Mouse (Mus musculus): ENCODE measurements around the gene Cela3b.
"Not testable (repeated sequence)": the region's sequence is repeated elsewhere in the genome, so short reads cannot be mapped to it uniquely, and the experiment has no call there.

Cela3b gene

DNA sequence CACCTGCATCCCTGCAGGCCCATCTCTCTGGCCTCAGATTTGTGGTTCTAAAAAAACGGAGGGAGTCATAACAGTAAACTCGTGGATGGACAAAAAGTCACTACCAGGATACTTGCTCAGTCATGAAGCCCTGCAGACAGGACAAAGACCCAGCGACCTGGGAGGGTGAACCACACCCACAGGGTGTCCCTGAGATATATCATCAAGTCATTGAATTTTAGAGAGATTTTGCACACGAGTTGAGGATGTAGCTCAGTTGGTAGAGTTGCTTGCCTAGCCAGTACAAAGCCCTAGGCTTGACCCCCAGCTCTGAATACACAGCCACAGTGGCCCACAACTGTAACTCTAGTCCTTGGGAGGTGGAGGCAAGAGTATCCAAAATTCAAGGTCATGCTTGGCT, 30.9 kb upstream of the Cela3b start:
- no peak for DNase-seq

GRCm38 (mm10) chr4:137460676-137461075, 30.3 kb upstream of the Cela3b start:
- DNase-seq = no peak

DNA sequence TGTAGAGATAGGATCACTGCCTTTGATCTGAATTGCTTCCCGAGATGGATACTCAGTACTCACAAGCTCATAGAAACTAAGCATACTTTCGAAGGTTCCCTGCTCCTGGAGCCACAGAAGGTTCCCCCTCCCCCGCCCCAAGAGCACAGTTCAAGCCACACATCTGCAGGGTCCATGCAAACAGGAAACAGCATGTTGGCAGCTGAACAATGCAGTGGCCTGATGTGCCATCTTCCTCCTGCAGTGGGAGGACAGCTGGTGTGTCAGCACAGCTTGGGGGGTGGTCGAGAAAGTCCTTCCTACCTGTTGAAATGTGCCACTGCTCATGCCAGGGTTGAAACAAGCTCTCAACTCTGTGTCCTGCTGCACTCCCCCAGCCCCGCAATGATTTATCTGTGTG, 28.5 kb upstream of the Cela3b start:
- no peak for DNase-seq

DNA sequence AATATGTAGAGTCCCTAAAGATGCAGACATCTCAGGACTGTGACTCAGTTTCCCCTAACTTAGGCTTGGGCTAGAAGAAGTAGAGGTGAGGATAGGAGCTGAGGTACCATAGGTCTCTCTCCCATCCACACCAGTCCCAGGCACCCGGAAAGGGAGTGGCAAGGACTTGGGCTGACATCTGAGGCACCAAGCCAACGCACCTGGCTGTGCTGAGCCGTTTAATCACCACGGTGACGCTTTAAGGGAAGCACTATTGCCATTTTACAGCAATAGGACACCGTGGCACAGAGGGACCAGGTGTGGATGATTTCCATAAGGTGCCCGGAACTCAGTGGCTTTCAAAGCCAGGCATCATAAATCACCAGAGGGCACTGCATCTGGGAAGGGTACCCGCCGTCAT, 28.0 kb upstream of the Cela3b start:
- no peak for DNase-seq

- DNase-seq = no peak
Measured at GRCm38 (mm10) chr4:137457292-137457691, 27.0 kb upstream of the Cela3b start.

DNA sequence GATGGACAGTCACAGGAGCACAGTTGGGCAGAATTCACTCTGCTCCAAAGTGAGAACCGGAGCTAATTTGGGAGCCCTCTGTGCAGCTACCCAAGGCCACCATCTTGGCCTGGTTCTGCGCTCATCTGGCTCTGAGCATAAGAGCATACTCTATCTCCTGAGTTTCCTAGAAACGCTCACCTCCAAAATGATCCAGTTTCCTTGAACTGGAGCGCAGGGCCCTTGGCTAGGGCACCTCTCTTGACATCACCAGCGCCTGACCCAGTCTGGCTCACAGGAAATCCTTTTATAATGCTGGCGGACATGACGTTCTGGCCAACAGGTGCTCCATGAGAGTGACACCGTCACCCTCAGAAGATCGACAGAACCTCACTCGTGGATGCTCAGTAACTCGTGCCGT, 26.2 kb upstream of the Cela3b start:
- no peak for DNase-seq

DNA sequence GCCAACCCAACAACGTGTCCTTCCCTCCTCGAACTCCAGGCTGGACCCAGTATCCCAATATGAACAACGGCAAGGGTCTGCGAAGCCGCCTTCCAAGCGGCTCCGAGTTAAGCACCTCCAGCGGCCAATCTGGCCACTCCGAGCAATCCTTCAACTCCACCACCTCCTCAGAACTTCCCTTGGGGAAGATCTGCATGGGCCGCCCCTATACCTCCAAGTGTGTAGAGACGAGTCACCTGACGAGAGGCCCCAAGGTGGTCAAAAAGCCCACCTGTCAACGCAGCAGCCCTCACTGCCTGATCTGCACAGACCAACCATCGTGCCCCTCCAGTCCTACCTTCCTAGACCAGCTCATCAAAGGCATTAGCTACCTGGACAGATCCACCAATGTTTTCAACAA, 24.2 kb upstream of the Cela3b start:
- no peak for DNase-seq

- no peak for DNase-seq
Measured at GRCm38 (mm10) chr4:137453234-137453767, 23.0 kb upstream of the Cela3b start, which contains the start of gene 1700013G24Rik. 1700013G24Rik (plus strand) TSS chr4:137453284.

- DNase-seq = no peak
Measured at GRCm38 (mm10) chr4:137452190-137452589, 21.9 kb upstream of the Cela3b start.

DNA sequence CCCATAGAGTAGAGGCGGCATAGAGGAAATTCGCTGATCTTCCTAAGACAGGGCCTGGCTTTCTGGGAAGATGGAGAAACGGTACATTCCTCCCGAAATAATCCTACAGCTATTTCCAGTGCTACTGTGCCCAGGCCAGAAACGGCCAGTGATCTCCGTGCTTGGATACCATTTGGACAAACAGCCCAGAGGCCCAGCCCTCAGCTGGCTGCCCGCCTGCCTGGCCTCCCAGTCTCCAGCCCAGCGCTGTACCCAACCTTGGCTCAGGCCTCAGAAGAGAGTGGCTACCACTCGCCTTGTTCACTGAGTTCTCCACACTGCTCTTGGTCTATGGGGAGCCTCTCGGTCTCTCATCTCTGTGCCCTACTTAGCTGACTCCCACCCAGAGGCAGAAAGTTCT, 19.4 kb upstream of the Cela3b start:
- DNase-seq = peak in 1 of 2 experiments; percentile 20

GRCm38 (mm10) chr4:137449132-137449531, 18.8 kb upstream of the Cela3b start:
- no peak for DNase-seq

- no peak for DNase-seq
Measured at GRCm38 (mm10) chr4:137448641-137449040, 18.3 kb upstream of the Cela3b start.

- peak; percentile 68 to 74 for DNase-seq
Measured at GRCm38 (mm10) chr4:137448197-137448596, 17.9 kb upstream of the Cela3b start.

DNA sequence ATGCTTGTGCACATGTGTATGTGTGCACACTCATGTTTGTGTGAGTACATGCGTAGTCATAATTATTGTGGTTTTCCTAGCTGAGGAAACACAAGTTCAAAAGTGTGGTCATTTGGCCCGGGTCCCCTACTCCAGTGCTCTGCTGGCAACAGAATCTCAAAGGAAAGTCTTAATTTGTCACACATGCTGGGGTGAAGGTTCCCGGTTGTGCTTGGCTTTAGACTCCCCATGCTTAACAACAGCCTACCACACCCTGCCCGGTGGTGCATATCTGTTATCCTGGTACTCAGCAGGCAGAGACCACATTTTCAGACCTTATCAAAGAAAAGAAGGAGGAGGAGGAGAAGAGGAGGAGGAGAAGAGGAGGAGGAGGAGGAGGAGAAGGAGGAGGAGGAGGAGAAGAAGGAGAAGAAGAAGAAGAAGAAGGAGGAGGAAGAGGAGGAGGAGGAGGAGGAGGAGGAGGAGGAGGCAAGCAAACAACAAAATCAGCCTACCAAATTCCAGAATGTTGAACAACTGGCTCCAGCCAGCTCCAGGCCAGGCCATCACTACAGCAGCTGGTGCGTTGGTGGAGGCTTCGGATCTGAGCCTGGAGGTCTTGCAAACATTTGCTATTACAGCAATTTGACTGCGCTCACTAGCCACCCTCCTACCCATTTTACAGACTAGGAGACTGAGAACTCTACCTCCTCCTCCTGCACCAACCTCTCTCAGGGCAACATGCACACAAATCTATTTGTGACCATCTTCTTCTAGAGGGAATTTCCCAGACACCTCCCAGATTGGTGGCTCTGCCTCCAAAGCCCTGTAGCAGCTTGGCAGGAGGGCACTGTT, 17.2 kb upstream of the Cela3b start:
- DNase-seq = no peak

DNA sequence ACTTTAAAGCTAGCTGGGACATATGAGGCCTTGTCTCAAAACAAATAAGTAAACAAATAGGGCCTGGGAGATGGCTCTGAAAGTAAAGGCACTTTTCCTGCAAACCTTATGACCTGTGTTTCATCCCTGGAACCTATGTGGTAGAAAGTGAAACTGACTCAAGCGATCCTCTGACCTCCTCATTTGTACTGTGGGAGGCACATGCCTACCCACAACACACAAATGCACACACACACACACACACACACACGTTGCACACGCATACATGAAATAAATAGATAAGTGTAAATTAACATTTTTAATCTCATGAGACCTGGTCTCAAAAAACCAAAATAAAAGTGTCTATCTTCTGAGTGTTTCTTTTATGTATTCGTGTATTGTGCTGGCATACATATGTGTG, 15.5 kb upstream of the Cela3b start:
- no peak for DNase-seq

DNA sequence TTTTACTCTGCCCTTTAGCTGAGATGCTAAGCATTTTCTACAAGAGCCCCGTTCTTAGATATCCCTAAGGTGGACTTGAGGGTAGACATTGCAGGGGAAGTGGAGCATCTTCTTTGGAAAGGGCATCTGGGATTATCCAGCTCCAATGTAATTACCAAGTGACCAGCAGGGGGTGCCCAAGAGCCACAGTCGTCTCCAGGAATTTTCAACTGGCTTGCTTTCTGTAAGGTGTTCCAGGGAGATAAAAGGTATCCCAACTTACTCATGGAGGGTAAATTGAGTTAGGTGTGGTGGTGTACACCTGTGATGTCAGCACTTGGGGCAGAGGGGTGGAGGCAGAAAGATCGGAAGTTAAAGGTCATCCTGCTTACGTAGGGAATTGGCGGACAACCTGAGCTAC, 13.3 kb upstream of the Cela3b start:
- DNase-seq = peak; percentile 92 to 93

DNA sequence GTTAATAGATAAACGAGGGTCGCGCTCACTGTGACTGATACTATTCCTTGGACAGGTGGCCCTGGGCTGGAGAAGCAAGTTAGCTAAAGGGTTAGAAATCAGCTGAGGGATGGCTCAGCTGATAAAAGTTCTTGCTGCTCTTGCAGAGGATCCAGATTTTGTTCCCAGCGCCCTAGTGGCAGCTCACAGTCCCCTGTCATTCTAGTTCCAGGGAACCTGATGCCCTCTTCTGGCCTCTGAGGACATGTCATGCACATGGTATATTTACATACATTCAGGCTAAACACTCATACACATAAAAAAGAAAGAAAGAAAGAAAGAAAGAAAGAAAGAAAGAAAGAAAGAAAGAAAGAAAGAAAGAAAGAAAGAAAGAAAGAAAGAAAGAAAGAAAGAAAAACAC, 11.0 kb upstream of the Cela3b start:
- no peak for DNase-seq

GRCm38 (mm10) chr4:137438842-137439241, 8.5 kb upstream of the Cela3b start:
- DNase-seq = no peak

GRCm38 (mm10) chr4:137436979-137437669, 6.8 kb upstream of the Cela3b start:
- no peak for DNase-seq

- not testable (repeated sequence) for DNase-seq
Measured at GRCm38 (mm10) chr4:137432700-137433550, 2.6 kb upstream of the Cela3b start.

GRCm38 (mm10) chr4:137417712-137418564, 12.4 kb downstream of the Cela3b start:
- DNase-seq = no peak

- DNase-seq = no peak
Measured at GRCm38 (mm10) chr4:137414936-137415335, 15.4 kb downstream of the Cela3b start.

Measured in cerebellum, postnatal 14 days (tissue).